Mouse (Mus musculus) left cerebral cortex, postnatal 10 days (tissue): ENCODE measurements at regions not wholly inside any gene's neighbourhood (a gene's known extent, or its start where the extent isn't known, plus 50 kb on each side); places are given as distances from the start of the nearest gene placed in this dataset.
"Not testable (repeated sequence)": the region's sequence is repeated elsewhere in the genome, so short reads cannot be mapped to it uniquely, and the experiment has no call there.

Experiments
- DNase-seq, 2 experiments: peaks; one replicate each; pipeline ENCODE4 v3.0.0; 2021 to 2022; ENCODE audit warnings: low spot score in 2 of 2, mixed read lengths in 1 of 2; ENCODE audit errors: extremely low spot score in 1 of 2
- intact Hi-C: fragments of 180-260 bp; cut with DNase I; formaldehyde crosslinking; loops from one replicate; pipeline ENCODE4 v1.15.1; 2025

GRCm38 (mm10) chr7:70255072-70255471 is 111.5 kb downstream of the Nr2f2 start:
- intact Hi-C loops, result no loop called here
- DNase-seq, result no peak

- intact Hi-C loops, result no loop called here
- DNase-seq, result no peak
These were observed 113.3 kb downstream of the Nr2f2 start for GRCm38 (mm10) chr7:70253275-70253674.

DNA sequence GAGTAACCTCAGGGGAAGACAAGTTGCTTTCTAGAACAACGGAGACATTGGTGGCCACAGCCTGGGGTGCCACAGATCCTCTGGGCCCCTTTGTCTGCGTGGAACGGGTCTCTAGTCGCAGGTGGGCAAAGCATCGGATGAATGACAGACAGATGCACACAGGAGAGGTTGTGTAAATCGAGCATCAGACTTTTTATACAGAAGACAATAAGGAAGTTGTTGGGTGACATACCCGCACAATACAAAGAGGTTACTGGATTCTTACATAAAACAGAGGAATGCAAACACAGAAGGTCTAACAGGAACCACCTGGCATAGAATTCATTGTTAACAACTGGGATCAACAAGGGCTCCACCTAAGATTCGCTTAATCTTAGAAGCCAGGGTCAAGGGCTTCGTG is 127.5 kb downstream of the Nr2f2 start:
- intact Hi-C loops, DNase-seq: not testable (repeated sequence)

- DNase-seq, result no peak
- intact Hi-C loops, result no loop called here
These were observed 147.2 kb downstream of the Nr2f2 start for GRCm38 (mm10) chr7:70219310-70219709.

DNA sequence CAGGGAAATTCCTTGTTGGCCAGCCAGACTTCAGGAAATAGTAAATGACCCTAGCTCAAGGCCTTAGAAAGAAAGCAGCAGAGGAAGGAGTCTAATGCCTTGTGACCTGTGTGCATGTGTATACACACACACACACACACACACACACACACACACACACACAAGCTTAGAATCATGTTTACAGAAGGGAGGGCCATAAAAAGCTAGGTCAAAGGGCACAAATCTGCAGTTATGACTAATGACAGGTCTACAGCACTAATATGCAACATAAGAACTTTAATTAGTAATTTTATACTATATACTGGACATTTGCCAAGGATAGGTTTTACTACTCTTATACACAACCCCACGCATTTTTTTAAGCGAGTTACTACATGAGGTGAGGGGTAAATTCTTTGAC is 149.4 kb downstream of the Nr2f2 start:
- DNase-seq, result no peak
- intact Hi-C loops, result no loop called here

DNA sequence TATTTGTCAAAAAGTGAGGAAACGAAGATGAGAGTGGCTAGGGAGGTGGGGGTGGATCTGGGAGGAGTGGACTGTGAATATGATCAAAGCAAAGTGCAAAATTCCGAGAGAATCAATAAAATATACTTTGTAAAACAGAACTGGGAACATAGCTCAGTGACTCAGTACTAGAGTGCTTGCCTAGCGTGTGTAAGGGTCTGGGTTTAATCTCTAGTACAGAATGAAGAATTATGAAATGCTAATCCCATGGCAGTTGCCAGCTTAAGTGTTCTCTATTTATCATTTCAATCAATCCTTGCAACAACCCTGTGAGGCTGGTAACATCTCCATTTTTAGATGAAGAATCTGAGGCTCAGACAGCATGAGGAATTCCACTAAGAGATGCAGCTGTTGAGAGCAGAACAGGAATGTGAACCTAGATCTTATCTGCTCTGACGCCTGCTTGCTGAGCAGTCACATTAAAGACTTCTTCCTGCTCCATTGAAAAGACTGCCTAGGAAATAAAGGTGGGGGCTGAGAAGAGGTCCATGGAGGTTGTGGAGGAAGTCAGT is 152.5 kb downstream of the Nr2f2 start:
- no peak for DNase-seq
- intact Hi-C loops, result no loop called here

- intact Hi-C loops, result no loop called here
- DNase-seq, result no peak
These were observed 160.6 kb downstream of the Nr2f2 start for GRCm38 (mm10) chr7:70205900-70206299.

DNA sequence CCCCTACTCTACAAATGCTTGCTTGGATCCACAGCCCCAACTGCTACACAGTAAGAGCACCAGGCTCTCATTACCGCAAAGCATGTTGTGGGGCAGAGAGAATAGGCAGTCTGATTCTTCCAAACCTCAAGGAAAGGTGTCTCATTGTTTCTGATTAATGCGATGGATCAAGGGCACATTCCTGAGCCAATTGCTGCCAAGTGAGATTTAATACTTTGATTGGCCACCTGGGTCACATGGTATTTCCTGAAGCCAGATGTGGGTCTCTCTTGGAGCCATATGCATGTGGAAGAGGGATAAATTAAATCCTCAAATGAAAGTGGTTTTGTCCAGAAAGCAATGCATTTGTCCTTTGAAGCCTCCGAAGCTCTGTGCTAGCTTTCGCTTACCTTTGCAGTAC is 166.3 kb downstream of the Nr2f2 start:
- intact Hi-C loops, result no loop called here
- DNase-seq, result no peak

- intact Hi-C loops, result no loop called here
These were observed 187.6 kb downstream of the Nr2f2 start for GRCm38 (mm10) chr7:70178956-70179355.

DNA sequence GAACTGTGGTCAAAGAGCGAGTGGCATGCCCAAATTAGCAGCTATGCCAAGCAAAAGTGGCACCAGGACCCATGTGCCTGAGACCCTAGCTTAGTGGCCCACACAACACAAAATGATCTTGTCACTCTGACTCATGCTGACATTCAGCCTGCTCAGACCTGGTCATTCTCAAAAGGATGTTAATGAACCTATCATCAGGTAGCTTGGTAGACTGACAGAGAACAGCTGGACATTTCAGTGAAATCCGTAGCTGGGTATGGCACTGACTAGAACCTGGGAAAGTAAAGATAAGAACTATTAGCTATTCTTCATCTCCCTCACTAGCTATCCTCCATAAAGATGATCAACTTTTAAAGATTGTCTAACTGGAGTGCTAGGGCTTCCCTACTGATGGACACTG is 188.5 kb downstream of the Nr2f2 start:
- no peak for DNase-seq
- intact Hi-C loops, result no loop called here

More at GRCm38 (mm10) chr7:70178956-70179355, 187.6 kb downstream of the Nr2f2 start:
- no peak for DNase-seq

DNA sequence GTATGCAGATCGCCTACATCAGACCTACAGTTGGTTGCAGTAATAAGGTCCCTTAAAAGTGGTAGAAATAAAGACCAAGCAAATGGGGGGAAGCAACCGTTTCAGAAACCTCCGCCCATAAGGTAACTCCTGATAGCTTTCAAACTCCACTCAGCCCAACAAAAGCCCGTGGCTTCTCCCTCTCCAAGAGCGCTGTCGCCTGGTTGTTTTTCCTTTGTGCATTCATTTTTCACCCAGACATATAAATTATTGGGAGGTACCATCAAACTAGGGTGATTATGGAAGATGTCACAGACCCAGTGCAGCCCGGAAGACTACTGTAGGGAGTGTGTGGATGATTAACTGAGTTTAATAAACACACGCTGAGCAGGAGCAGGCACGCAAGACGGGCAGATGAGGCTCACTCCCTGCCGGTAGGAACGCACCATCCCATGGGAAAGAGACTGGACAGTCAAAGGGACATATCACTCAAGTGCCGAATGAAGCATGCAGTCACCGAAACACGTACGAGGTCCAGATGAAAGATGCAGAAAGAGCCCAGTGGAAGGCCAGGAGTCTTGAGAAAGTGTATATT is 189.8 kb downstream of the Nr2f2 start:
- intact Hi-C loops, result no loop called here
- DNase-seq, result no peak

GRCm38 (mm10) chr7:70176086-70176485 is 190.4 kb downstream of the Nr2f2 start:
- intact Hi-C loops, result no loop called here
- DNase-seq, result no peak

- intact Hi-C loops, result loop anchor here (5.0 kb wide), 1 partner anchor 160 kb away; no protein-coding TSS in a partner anchor
- no peak for DNase-seq
These were observed 194.1 kb downstream of the Nr2f2 start for GRCm38 (mm10) chr7:70172431-70172830.

DNA sequence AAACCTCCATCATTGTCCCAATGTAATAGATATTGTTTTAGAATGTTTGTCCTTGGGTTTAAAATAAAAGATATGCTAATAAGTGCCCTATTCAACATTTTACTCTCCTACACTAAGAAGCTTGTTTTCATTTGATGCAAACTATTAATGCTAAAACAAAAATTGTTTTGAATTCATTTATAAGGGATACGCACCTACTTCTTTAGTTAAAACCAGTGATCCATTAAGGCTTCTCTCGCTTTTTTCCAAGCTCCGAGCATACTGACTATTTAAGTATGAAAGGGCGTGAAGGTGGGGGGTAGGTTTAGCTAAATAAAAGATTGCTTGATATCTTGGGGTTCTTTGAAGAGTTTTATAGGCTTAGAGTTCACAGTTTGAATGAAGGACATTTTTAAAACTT is 195.1 kb downstream of the Nr2f2 start:
- intact Hi-C loops, result loop anchor here (5.0 kb wide), 1 partner anchor 161 kb away; no protein-coding TSS in a partner anchor
- DNase-seq, result no peak

DNA sequence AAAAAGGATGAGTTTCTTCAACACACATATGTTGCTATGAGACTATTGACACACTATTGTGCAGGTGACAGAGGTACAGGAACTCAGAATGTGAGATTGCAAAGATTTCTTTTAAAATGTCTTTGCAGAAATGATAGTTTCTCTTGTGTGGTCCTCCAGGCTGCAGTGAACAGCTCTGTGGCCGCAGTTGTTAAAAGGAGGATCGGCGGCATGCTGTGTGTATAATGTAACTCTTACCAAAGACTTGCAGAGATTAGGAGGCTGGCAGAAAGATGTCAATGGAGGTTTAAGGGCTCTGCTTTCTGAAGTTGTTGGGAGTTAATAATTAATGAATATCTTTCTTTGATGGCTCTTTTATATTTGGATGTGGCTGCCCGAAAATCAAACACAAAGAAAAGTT is 198.5 kb downstream of the Nr2f2 start:
- no peak for DNase-seq
- intact Hi-C loops, result loop anchor here (5.0 kb wide), 1 partner anchor 119 kb away; no protein-coding TSS in a partner anchor

- intact Hi-C loops, result loop anchor here (5.0 kb wide), 1 partner anchor 121 kb away; no protein-coding TSS in a partner anchor
- no peak for DNase-seq
These were observed 200.5 kb downstream of the Nr2f2 start for GRCm38 (mm10) chr7:70166081-70166480.

DNA sequence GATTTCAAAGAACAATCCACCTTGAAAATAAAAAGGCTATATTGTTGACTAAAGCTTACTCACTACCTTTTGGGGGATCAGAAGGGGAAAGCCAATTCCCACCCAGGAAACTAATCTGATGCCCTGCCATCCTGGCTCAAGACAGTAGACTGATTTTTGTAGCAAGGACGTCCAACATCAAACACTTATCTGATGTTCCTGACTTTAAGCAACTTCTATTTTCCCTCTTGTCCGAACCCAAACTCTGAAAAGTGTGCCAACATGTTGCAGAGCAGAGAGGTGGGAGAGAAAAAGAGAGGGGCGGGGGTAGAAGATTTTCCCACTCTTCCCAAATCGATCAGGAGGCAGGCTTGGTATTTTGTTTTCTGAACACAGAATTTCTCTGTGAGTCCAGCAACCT is 201.0 kb downstream of the Nr2f2 start:
- DNase-seq, result no peak
- intact Hi-C loops, result loop anchor here (5.0 kb wide), 1 partner anchor 122 kb away; no protein-coding TSS in a partner anchor

DNA sequence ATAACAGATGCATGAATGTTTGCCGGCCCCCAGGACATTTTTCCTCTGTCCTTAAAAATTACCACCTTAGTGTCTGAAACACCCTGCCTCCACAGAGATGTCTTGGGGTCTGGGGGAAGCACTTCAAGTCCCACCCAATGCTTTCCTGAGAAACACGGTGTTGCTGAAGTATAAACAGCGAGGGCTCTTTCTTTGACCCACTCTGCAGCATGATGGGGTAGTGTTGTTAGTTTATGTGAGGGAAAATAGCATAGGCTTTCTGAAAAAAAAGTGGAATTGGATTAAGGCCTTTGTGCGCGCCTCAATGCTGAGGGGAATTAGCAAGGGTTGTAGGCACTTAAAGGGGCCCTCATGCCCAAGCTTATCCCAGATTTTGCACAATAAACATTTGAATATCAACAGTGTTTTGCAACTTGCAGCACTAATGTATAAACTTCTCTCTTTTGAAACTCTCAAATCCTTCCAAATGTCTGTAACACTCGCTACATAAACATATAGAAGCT is 201.8 kb downstream of the Nr2f2 start:
- intact Hi-C loops, result loop anchor here (5.0 kb wide), 1 partner anchor 123 kb away; no protein-coding TSS in a partner anchor
- no peak for DNase-seq

DNA sequence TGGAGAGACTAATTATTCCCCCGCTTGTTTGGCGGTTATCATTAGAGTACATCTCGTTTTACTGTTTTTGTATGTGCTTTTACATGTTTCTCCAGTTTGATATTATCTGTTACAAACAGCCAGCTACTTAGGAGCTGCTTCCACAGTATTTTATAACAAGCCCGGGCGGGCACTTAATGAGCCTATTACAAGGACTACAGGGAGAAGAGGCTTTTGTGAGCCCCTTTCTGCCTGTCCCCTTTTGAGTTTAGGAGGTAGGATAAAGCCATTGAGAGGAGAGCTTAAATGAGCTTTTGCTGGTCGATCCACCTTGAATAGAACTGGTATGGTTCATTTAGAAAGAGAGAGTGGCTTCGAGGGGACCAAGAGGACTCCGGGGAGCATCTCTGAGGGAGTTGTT is 208.0 kb downstream of the Nr2f2 start:
- intact Hi-C loops, result no loop called here
- DNase-seq, result no peak

DNA sequence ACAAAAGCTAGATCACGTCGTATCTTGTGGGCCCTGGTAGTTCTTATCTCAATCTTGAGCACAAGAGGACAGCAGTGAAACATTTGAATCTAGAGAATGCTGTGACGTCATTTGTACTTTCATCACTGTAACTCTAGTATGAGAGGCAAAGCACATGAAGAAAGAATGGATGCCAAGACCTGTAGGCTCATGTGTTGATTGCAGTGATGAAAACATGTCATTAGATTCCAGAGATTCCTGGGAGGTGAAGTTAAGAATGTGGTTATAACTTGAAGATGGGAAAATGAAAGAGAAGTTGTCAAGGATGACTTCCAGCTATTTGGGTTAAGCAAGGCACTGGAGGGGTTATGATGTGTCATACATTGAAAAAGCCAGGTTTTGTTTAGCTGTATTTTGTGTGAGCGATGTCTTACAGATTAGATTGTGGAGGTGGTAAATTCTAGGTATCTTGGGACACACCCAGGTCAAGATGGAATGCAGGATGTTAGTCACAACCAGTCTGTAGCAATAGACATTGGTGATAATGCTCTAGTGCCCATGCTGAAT is 221.7 kb downstream of the Nr2f2 start:
- intact Hi-C loops, result no loop called here
- no peak for DNase-seq
